9 mouse cellular contexts compared by ENCODE assay signal in genomic region chr12:107178676-107179075, GRCm38 (mm10).
"Had no signal": no experiment of that assay in that cellular context is flagged by ENCODE, and none has a peak within 500 bp of the region (broad histone marks: within the 10 kb centered on the region; RNA-seq: fewer than 3 reads in every experiment).

No protein-coding gene starts in this region.

- DNase-seq: lung, adult 18-20 months; lung, embryonic 14.5 days; lung, postnatal 10 days; lung, postnatal 4 days; midbrain, embryonic 14.5 days; retina, postnatal 1 day; right cerebral cortex, postnatal 14 days; thymus, adult 2 months; thymus, postnatal 25 days had no signal
